Mouse (Mus musculus) adrenal gland, postnatal 14 days (tissue): ENCODE results near the gene Ankfn1. TPM values are rescaled to one million over a fixed set of nuclear protein-coding genes. Genes with fewer than 3 reads are reported as not detected.

Experiments used
- DNase-seq: peaks from one replicate; pipeline ENCODE4 v3.0.0; 2021; ENCODE audit warnings: mixed read lengths
- total RNA-seq: library from RNA; stranded (reverse); gene quantifications from 2 replicates; pipeline ENCODE4 v1.2.3, GENCODE M21; 2021

Ankfn1 gene
- total RNA-seq, 1 experiment from 2014 or later, result 0.48 TPM

DNA sequence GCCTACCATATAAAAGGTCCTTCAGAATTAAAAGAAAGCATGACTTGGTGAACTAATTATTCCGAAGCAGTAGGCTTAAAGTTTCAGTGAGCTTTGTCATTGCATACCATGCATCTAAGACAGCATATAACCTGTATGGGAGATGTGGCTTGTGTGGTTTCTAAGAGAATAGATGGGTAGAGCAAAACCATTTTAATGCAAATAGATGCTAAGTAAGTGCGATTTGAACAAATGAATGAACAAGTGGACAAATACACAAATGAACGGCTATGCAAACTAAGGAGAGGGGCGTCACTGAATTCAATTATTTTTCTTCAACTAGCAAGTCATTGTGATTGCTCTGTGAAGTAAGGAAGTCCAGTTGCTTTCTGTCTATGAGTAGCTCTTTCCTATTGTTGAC lies 198.3 kb downstream of the Ankfn1 start:
- DNase-seq, result no peak

- DNase-seq, result no peak
Observed at GRCm38 (mm10) chr11:89574269-89574838, 203.1 kb downstream of the Ankfn1 start.

GRCm38 (mm10) chr11:89569391-89570145 lies 207.9 kb downstream of the Ankfn1 start:
- peak; percentile 84 for DNase-seq

DNA sequence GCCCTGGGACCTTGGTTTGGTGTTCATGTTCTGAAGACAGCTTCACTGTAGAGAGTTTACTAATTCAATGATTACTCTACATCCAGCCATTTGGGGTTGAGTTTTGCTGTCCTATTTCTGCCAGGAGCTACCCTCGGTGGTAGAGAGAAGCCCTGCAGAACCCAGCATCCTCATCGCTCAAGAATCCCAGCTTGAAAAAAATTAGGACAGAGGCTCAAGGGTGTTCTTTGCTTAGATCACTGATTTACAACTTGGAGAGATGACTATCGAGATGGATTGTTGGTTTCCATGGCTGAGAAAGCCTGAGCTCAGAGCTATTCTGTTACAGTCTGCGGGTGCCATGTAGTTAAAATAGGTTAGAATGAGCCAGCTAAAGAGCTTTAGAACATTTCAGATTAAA lies 209.2 kb downstream of the Ankfn1 start:
- no peak for DNase-seq

DNA sequence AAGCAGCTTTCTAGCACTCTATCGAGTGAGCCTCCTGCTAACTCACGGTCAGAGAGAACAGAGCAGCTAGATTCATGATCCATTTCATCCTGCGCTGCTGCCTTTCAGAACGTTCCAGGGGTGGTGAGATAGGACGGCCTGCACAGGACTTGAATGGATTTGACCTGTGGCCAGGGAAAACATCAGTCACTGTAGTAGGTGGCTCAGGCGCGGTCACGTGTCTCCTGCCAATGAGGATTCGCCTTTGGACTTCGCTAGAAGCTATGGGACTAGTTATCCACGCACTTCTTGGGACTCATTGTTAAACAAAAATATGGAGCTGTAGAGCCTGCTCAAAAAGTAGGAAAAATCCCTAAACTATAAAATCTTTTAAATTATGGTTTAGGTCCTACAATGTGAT lies 226.0 kb downstream of the Ankfn1 start:
- DNase-seq, result no peak

DNA sequence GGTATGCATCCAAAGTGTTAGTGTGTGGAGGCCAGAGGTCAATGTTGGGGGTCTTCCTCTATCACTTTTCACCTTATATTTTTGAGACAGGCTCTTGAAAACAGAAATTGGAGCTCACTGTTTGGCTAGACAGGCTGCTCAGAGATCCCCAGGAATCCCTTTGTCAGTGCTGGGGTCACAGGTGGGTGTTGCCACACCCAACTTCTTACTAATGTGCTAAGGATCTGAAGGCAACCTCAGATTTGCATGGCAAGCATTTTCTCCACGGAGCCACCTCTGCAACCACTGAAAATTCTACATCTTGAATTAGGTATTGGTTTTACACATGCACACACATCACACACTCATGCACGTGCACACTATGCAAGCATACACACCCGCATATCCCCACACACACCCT lies 226.5 kb downstream of the Ankfn1 start:
- DNase-seq, result no peak

- no peak for DNase-seq
Observed at GRCm38 (mm10) chr11:89548786-89549185, 228.7 kb downstream of the Ankfn1 start.

DNA sequence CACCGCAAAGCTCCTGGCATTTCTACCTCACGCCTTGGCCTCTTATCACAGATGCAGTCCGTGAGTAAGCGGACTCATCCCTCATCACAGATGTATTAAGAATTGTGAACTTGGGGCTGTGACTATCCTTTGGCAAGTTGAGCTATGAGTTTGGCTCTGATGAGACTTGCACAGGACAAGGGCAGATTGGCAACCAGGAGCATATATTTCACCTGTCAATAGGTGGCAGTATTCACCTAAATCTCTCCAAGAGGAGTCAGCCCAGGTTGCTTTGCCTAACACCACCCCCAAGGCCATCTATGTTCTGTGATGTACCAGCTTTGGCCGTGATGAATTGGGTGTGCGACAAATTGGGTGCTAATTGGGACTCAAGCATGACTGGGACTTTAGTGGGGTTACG lies 231.3 kb downstream of the Ankfn1 start:
- DNase-seq, result peak; percentile 56

GRCm38 (mm10) chr11:89544856-89545817 lies 232.3 kb downstream of the Ankfn1 start:
- DNase-seq, result no peak

- no peak for DNase-seq
Observed at GRCm38 (mm10) chr11:89538376-89538775, 239.1 kb downstream of the Ankfn1 start.

DNA sequence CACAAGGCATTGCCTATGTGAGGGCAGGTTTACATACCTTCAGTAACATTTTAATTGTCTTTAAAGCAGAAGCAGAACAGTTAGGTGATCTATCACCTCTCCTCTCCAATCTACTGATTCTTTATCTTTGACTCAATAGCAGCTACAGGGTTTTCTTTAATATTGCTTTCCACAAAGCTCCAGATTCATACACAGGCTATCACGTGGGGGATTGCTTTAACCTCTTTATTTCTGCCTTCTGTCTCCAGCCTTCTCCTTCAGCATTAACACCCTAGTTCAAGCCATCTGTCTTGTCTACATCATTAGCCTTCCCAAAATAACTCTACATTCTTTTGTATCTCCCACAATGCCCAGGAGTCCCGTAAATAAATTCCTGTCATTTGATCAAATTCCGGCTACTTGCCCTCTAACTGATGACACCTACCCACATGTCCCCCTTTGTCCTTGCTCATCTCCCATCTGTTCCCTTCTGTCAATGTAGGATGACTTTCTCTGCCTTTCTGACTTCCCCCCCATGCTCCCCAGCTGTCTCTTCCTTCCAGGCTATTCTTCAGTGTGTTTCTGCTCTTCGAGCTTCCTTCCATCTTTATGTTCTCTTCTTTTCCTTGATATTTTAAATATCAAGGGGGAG lies 249.5 kb downstream of the Ankfn1 start:
- no peak for DNase-seq

DNA sequence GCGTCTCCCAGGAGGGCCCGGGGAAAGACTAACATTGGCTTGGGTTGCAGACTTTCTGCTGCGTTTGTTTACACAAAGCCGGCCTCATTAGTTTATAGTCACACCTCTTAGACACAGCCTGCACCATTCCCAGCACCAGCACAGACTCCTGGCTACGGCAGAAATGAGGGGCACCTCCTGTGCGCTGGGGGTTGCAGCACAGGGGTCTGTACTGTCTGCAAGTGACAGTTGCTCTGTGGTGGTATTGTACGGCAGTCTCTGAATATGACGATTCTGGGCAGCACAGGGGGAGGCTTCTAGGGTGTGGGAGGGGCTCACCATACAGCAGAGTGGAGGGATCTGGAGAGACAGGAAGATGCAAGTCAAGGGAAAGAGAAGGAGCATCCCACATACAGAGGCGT lies 262.0 kb downstream of the Ankfn1 start:
- no peak for DNase-seq

- no peak for DNase-seq
Observed at GRCm38 (mm10) chr11:89508675-89509324, 268.7 kb downstream of the Ankfn1 start.

DNA sequence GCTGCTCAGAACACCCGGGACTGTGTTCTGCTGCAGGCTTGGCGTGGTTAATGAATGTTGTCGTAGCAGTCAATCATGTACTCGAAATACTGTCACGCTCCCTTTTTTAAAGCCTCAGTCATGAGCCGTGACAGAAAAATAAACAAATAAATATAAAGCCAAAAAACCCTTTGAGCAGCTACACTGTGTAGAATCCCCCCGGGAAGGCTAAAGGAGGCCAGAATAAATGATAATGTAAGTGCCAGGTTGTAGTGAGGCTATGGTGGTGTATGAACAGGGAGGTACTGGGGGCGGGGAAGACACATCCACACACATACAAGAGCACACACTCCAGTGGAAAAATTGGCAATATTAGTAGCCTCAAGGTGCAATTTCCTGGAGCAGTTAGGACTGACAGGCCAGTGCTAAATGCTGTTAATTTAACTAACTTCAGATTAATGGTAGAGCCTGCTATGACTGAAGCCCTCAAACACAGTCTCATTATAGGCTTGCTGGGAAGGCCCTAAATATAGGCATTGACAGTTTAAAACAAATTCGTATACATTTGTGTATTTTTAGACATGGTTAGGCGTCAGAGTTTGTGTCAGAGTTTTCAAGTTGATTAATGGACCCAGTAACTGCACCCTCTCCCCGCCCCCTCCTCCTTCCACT lies 270.7 kb downstream of the Ankfn1 start:
- no peak for DNase-seq

GRCm38 (mm10) chr11:89505046-89505445 lies 272.4 kb downstream of the Ankfn1 start:
- no peak for DNase-seq

DNA sequence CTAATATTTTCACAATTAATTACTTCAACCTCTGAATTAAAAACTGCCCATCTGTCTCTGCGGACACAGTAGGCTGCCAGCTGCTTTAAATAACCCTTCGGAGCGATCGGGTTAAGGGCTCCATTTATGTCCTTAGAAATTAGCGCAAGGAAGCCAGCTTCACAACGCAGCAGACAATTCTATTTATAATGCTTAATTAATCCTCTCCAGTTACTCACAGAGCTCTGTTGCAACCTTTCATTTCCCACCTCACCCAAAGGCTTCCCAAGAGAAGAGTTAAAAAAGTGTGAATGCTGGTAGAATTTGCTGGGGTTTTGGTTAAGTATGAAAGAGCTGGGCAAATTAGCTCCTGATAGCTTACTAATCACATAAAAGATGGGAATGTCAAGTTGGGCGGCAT lies 275.7 kb downstream of the Ankfn1 start:
- DNase-seq, result no peak

DNA sequence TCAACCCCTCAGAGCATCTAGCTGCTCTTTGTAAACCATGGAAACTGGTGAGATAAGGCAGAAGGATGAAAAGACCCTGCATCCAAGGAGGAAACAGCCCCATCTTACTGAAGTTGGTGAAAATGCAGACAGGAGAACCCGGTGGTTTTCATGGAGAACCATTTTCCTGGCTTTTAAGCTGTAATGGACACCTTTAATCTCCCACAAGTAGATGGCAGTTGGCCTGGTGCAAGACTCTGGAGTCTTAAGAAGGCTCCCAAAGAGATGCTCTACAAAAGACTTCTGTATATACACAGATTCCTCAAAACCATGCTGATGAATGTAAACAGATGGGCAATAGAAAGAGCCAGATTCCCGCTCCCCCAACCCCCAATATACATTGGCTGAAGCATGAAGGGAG lies 276.5 kb downstream of the Ankfn1 start:
- no peak for DNase-seq

DNA sequence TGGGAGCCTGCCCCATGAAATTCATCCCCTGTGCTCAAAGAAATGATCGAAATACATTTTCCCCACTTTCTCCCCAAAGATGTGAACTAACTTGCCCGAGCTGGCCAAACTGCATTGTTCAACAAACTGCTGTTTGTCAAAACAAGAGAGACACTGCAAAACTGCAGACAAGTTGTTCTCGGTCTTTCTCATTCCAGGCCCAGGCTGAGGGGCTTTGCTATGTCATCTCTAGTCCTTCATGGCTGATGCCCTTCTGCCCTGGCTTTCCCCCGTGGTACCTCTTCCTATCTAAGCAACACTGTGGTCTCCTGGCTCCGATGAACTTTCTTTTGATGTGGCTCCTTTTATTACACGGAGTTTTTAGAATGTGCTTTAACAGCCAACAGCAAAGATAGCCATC lies 296.4 kb downstream of the Ankfn1 start:
- no peak for DNase-seq

GRCm38 (mm10) chr11:89476927-89477326 lies 300.5 kb downstream of the Ankfn1 start:
- no peak for DNase-seq

- no peak for DNase-seq
Observed at GRCm38 (mm10) chr11:89476047-89476446, 301.4 kb downstream of the Ankfn1 start.

- no peak for DNase-seq
Observed at GRCm38 (mm10) chr11:89472871-89473270, 304.6 kb downstream of the Ankfn1 start.
